Mouse (Mus musculus) heart, adult 18-20 months (tissue): ENCODE results near the gene Cd320. TPM values are rescaled to one million over a fixed set of nuclear protein-coding genes. Genes with fewer than 3 reads are reported as not detected.
"Not testable (repeated sequence)": the region's sequence is repeated elsewhere in the genome, so short reads cannot be mapped to it uniquely, and the experiment has no call there.

ENCODE experiments used
- DNase-seq, 2 experiments: peaks; one replicate each; pipeline ENCODE4 v3.0.0; 2021 to 2022; ENCODE audit warnings: mixed read lengths in 1 of 2
- total RNA-seq, 2 experiments: library from RNA; stranded (reverse); gene quantifications; 2 replicates each; pipeline ENCODE4 v1.2.3; 2021

Cd320 gene
- total RNA-seq, 2 experiments from 2014 or later: 31.8 to 34.9 TPM

DNA sequence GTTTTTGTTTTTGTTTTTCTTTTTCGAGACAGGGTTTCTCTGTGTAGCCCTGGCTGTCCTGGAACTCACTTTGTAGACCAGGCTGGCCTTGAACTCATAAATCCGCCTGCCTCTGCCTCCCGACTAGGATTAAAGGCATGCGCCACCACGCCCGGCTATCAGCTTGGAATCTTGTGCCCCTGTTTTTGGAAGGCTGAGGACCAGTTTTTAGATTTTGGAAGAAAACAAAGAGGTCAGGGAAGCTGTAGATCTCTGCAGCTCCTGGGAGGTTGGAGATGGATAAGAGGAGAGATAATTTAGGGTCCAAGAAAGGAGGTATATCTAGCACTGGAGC is 17.9 kb upstream of the Cd320 start:
- DNase-seq: not testable (repeated sequence)

DNA sequence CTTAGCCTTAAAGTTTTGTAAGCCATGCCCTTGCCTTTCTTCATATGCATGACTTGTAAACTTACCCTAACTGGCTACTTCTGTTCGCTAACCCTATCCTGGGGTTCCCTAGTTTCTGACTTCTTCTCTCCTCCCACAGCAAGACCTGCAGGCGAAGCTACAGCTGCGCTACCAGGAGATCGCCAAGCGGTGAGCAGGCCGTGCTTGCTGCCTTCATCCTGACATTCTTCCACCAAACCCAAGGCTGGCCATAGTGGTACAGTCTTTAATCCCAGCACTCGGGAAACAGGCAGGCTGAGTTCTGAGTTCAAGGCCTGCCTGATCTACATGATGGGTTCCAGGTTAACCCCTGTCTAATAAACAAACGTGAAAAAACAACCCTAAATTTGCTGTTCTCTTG is 17.4 kb upstream of the Cd320 start:
- DNase-seq: no peak

DNA sequence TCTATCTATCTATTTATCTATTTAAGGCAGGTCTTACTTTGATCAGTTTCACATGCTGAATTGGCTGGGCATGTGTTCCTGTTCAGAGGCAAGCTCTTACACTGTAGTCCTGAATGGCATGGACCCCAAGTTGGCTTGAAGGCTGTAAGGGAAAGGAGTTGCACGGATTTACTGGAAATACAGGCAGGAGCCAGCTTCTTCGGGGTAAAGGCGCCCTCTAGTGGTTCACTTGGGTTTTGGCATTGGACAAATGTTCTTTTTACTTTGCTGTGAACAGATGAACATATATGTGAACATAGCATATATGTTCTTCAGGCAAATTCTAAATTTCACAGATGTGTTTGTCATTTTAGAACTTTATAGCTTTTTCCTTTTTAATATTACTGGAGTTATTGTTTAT is 16.0 kb upstream of the Cd320 start:
- peak; percentile 79 to 86 for DNase-seq

DNA sequence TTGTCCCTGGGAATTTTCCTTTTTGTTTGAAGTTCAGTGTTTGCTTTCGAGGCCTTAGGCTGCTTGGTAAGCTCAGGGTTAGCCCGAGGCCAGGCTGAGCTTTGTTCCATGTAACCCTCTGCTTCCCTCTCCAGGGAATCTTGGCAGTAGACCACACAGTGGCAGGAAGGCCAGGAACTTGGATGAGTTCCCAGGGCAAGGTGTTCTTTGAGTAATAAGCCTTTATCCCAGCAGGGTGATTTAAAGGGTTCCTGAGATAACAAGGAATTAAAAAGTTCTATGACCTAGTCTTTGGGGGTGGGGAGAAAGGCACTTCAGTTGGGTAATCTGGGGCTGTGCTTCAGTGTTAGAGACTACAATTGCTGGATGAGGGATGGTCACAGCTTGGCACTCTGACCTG is 14.0 kb upstream of the Cd320 start:
- peak; percentile 86 to 93 for DNase-seq

DNA sequence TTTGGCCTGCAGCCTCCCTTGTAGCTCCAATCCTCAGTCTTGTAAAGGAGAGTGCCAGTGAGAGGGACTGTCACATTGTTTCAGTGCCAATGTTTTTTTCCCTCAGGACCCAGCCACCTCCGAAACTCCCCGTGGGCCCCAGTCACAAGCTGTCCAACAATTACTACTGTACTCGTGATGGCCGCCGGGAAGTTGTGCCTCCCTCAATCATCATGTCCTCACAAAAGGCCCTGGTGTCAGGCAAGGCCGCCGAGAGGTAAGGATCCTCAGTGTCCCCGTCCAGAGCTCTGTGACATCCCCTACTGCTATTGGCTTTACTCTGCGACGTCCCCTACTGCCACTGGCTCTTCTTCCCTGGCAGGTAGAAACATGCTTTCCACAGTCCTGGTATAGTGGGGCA is 13.3 kb upstream of the Cd320 start:
- DNase-seq: no peak

DNA sequence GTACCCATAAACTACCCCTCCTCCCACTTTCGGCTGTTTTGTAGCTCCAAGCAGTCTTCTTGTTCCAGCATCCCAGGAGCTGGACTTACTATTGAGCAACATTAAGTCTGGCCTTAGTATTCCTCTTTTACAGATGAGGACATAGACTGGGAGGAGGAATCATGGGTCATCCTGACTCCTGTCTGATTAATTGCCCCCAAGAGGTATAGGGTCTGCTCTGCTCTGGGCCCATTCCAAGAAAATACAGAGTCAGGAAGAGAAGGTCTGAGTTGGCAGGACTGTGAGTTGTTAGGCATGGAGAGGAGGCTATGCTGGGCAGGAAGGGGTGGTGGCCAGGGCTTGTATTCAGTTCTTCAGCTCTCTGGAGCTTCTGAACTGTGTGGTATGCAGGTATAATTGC is 1.3 kb downstream of the Cd320 start:
- no peak for DNase-seq

DNA sequence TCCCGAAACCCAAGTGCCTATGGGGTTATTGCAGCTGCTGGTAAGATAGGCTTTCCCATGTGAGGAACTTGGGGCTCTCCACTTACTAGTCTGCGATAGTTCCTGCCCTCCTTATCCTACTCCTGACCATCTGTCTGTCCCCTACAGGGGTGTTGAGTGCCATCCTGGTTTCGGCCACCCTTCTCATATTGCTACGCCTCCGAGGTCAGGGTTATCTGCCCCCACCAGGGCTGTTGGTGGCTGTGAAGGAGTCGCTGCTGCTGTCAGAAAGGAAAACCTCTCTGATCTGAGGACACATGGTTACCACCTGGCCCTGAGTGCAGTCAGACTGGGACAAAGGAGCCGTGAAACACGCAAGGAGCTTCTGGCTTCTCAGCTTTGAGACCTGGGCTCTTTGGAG is 5.2 kb downstream of the Cd320 start:
- DNase-seq: no peak

DNA sequence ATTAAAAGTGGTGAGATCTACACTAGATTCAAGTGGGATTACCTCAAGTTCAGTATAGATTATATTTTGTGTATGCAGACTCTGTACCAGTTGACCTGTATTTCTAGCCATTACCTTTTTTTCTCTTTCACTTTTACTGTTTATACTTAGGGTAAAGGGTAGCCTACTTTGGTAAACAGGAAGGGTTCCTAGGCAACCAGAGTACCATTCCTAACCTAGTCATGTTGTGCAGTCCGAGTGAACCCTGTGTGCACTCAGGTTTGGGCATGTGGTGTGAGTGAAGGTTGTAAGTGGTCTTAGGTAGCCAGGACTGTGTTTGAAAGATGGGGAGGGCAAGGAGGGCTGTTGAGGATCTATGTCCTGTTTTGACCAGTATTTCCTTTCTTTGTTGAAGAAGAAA is 8.4 kb downstream of the Cd320 start:
- DNase-seq: no peak

DNA sequence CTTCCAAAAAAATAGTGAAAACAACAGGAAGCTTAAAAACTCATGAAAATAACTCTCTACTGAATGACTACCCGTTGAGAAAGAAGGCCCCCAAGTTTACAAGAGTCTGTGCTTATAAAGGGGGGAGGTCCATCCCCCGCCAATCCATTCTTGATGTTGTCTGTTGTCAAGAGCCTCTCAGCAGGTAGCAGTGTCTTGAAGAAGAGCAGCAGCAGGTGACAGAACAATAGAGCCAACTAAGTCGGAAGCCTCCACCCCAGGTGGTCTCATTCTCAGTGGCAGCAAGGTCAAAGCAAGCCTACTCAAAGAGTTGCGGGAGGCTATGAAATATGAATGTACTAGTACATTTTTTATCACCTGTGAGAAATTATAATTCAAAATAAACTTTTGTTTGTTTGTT is 14.9 kb downstream of the Cd320 start:
- no peak for DNase-seq

DNA sequence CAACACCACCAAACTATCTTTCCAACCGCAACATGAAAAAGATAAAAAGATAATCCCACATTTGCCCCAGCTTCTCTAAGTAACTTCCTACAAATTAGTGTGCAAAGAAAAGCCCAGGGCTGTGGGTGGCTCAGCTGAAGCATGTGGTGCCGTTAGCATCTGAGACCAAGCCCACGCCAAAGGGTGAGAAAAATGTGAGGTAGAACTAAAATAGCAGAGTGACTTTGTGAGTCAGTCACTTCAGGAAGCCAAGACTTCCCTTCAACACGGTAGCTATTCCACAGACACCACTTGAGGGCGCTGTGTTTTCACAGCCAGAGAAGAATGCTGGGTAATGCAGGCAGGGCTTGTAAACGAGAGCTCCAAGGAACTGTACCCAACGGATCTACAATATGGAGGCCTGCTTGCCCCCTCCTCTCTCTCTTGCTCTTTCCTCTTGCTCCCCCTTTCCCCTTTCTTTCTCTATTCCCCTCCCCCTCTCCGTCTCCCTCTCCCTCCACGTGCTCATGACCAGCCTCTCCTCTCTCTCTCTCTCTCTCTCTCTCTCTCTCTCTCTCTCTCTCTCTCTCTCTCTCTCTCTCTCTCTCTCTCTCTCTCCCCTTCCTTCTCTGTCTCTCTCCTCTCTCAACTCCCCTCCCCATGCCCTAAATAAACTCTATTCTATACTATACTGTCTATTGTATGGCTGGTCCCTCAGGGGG is 22.6 kb downstream of the Cd320 start:
- DNase-seq: peak; percentile 31 to 37

DNA sequence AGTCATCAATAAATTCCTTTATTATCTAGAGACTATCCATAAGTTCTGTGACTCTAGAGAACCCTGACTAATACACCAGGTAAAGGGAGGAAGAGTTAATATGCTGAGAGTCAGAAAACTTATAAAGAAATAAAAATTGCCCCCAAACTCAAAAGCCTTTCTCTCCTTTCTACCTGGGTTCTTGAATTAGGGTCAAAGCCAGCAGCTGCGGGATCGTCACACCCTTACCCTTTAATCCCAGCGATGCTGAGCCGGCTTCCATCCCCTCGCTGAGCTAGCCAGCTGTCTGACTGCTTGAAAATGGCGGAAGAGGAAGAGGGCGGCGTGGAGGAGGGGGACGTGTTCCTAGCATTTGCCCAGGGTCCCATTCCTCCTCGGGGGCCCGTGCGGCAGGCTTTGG is 30.6 kb downstream of the Cd320 start, which contains the start of gene Gm7029:
TSS of gene Gm7029 (plus strand) at position 301 of the 400 bp plus-strand sequence.
- DNase-seq: not testable (repeated sequence)

DNA sequence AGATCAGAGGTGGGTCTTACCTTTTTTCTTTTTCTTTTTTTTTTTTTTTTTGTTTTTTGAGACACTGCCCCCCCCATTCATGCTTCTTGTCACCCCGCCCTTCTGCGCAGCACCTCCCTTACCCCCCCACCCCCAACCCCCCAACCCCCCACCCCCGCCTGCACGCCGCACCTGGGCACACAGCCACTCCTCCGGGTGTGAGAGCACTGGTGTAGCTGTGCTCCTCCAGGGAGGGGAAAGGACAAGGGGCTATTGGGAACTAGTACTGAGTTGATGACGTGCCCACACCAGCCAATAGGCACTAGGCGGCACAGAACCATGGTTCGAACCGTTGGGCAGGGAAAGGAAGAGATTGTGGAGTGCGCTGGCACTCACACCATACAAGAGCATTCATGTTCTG is 31.5 kb downstream of the Cd320 start:
- DNase-seq: peak in 1 of 2 experiments; percentile 10

DNA sequence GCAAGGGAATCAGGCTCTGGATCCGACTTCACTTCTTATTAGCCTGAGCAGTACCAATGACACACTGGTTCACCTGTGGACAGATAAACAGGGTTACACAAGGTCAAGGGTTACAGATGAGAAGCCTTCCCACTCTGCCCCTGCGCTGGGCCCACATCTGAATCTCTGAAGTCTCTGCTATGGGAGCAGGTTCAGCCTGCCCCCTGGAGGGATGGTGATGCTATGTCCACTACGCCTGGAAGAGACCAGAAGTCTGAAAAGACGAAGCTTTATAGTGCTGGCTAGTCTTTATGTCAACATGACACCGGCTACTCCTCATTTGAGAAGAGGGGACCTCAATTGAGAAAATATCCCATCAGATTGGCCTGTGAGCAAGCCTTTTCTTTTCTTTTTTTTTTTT is 32.9 kb downstream of the Cd320 start:
- not testable (repeated sequence) for DNase-seq

DNA sequence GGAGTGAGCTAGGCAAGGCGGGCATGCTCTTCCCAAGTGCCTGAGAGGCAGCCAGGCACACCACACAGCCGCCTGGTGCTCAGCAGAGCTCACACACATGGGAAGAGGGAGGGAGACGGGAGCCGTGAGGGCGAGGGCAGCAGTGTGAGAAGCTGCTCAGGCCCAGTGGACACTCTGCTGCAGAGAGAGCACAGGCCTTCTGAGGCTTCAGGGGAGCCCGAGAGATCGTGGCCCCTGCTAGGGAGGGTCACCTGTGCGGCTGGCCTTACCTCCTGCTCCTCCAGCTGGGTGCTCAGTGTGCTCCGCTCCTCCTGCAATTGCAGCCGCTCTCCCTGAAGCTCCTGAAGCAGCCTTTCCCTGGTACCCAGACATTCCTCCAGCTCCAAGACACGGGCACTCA is 41.4 kb downstream of the Cd320 start:
- DNase-seq: not testable (repeated sequence)

DNA sequence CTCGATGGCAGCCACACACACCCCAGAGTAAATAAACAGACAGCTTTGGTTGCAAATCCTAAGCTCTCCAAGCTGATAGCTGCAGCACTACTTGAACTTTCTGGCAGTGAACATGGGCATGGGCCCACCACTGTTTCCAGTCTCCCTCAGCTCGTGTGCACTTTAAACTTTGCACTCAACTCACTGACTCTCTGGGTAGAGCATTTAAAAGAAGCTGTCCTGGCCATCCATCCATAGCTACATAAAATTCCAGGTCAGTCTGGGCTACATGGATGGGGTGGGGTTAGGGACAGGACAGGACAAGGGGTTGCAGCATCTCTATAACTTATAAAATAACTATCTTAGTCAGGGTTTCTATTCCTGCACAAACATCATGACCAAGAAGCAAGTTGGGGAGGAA is 44.9 kb downstream of the Cd320 start:
- DNase-seq: not testable (repeated sequence)

DNA sequence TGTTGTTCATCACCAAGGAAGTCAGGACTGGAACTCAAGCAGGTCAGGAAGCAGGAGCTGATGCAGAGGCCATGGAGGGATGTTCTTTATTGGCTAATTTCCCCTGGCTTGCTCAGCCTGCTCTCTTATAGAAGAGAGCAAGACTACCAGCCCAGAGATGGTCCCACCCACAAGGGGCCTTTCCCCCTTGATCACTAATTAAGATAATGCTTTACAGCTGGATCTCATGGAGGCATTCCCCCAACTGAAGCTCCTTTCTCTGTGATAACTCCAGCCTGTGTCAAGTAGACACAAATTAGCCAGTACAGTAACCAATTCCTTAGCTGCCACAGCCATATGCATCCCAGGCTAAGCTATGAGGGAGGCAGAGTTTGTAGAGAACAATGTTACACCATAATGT is 45.3 kb downstream of the Cd320 start:
- DNase-seq: not testable (repeated sequence)

DNA sequence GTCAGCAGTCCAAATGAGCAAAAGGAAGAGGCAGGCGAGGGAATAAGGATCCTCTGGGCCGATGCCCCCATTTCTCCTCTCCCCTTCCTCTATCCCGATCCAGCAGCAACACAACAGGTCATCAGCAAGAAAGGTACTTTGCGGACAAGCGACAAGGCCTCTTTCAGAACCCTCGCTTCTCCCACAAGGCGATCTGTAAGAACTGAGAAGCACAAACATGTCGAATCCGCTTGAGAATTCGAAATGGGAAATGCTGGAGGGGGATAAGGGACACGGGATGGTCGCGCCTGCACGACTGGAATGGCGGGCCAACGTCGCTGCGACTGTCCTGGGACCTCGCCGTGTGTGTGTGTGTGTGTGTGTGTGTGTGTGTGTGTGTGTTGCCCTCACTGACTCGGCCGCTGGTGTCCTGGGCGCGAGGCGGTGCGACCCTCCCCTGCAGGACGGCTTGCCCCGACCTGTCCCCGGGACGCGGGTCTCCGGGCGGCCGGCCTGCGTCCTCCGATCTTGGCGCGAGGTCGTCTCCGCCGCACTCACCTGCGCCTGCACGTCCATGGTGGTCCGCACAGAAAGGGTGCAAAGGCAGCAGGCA is 47.1 kb downstream of the Cd320 start:
- peak in 1 of 2 experiments; percentile 10 for DNase-seq

DNA sequence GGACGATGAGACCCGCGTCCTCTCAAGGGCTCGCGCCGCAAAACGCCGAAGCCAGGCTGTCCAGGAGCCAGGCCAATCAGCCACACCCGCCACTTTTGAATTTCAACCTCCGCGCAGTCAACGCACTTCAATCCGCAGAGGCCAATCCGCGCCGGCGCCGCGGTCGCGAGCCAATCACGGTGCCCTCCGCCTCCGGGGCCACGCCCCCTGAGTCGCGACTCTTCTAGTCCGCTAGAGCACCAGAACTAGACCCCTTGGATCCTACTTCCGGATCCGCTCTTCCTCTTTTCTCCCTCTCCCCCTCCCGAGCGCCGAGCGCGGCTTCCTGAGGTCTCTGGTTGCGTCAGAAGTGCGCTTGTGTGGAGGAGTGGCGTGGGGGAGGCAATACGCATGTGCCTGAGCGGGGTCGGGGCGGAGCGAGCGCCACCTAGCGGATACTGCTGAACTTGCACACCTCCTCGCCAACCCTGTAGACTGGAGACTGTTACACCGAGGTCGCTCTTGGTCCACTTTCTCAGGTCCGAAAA is 47.7 kb downstream of the Cd320 start, which contains the start of gene Kifc1:
TSS of gene Kifc1 (minus strand) at position 129 of the 527 bp plus-strand sequence.
- peak; percentile 99 to 100 for DNase-seq

DNA sequence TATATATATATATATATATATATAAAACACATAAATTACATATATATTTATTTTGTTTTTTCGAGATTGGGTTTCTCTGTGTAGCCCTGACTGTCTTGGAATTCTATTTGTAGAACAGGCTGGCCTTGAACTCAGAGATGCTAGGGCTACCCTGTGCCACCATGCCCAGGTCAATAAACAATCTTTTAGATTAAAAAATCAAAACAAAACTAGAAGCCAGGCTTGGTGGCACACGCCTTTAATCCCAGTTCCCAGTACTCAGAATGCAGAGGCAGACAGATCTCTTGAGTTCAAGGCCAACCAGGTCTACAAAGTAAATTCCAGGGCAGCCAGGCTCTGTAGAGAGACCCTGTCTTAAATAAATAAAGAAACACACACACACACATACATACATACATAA is 48.5 kb downstream of the Cd320 start:
- no peak for DNase-seq

DNA sequence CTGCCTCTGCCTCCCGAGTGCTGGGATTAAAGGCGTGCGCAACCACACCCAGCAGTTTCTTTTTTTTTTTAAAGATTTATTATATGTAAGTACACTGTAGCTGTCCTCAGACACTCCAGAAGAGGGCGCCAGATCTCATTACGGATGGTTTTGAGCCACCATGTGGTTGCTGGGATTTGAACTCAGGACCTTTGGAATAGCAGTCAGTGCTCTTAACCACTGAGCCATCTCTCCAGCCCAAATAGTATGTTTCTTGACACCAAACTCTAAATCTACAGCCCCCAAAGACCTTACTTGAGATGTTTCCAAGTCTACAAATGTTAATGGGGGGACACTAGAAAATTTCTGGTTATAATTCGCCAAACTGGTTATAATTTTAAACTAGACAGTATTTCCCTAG is 49.0 kb downstream of the Cd320 start:
- DNase-seq: not testable (repeated sequence)

DNA sequence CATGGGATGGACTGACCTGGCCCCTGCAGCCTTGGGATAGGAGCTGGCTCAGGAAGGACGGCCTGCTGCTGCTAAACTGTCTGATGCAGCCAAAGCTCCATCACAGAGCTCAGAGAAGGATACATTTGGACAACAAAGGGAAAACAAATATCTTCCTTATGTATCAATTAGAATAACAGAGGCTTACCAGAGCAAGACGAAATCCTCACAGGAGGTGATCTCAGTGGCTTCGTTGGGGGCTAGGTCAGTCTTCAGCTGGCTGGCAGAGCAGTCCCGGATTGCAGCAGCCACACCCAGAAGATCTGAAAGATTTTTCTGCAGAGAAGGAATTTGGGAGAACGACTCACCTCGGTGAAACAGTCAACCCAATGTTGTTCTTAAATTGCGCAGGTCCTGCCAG is 49.5 kb downstream of the Cd320 start:
- DNase-seq: no peak

DNA sequence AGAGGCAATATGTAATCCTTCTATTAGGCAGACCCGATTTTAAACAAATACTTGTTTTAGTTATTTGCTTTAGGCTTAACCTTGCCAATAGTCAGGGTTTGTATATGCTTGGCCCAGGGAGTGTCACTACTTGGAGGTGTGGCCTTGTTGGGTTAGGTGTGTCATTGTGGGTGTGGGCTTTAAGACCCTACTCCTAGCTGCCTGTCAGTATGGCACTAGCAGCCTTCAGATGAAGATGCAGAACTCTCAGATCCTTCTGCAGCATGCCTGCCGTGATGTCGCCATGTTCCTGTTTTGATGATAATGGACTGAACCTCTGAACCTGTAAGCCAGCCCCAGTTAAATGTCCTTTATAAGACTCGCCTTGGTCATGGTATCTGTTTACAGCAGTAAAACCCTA is 50.1 kb downstream of the Cd320 start:
- not testable (repeated sequence) for DNase-seq

DNA sequence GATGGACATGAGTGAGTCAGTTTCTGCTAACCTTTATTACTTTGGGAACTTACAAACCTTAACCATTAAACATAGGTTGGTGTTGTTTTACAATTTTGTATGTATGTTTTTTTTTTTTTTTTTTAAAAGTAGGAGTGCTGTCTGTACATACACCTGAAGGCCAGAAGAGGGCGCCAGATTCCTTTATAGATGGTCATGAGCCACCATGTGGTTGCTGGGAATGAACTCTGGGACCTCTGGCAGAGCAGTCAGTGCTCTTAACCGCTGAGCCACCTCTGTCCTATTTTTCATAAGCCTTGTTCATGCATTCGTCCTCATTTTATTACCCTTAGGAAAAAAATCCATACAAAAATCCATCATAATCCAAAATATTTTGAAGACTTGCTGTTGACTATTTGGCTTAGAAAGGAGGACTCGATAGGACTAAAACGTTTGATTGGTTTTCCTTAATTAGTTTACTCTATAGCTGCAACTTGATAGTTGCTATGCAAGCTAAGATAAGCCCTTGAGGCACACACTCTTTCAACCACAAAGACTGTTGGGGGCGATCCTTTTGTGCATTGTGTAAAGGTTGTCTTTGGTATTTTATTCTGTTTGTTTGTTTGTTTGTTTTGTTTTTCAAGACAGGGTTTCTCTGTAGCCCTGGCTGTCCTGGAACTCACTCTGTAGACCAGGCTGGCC is 54.4 kb downstream of the Cd320 start:
- peak in 1 of 2 experiments; percentile 63 for DNase-seq
